Mouse (Mus musculus): ENCODE data around the gene March8. TPM values are rescaled to one million over a fixed set of nuclear protein-coding genes. Genes with fewer than 3 reads are reported as not detected.
A peak's percentile ranks its signal among the peaks of the same experiment; 100 is the strongest.

Gene March8
- polyA plus RNA-seq, 1 experiment: 38.8 TPM

GRCm38 (mm10) chr6:116406152-116406551 lies 68.3 kb downstream of the March8 start:
- H3K36me3 ChIP-seq (ENCODE audit: control insufficient read depth, insufficient read depth): peaks cover 18% of the 10 kb centered on the region
- TF ChIP-seq CEBPB (IDR thresholded peaks at IDR 0.05; ENCODE audit: insufficient read depth, poor library complexity, severe bottlenecking): no peak
- peak; percentile 24 for TF ChIP-seq TCF12 (IDR thresholded peaks at IDR 0.05; ENCODE audit: insufficient read depth, poor library complexity, severe bottlenecking)
- TF ChIP-seq MYOD1 (IDR thresholded peaks at IDR 0.05; ENCODE audit: control insufficient read depth in 1 of 3, insufficient read length in 2 of 3, low read depth in 2 of 3): peak; percentile 89 to 96 (median 92)
- peak in 2 of 3 experiments; percentile 5 to 37 for TF ChIP-seq MYOG (IDR thresholded peaks at IDR 0.05; ENCODE audit: control insufficient read depth in 1 of 3, insufficient read depth in 1 of 3, insufficient read length in 2 of 3, low read depth in 2 of 3)
- H3K4me2 ChIP-seq (ENCODE audit: low read depth): peak overlapping the region; percentile 79
- H3K4me3 ChIP-seq: no peak overlapping the region
- H3ac ChIP-seq (ENCODE audit: control insufficient read depth, insufficient read length): no peak overlapping the region
- no peaks in the 10 kb centered on the region for H3K27me3 ChIP-seq (ENCODE audit: control insufficient read depth, insufficient read depth, insufficient read length)
- H3K79me2 ChIP-seq (ENCODE audit: control insufficient read depth, insufficient read depth): no peaks in the 10 kb centered on the region

DNA sequence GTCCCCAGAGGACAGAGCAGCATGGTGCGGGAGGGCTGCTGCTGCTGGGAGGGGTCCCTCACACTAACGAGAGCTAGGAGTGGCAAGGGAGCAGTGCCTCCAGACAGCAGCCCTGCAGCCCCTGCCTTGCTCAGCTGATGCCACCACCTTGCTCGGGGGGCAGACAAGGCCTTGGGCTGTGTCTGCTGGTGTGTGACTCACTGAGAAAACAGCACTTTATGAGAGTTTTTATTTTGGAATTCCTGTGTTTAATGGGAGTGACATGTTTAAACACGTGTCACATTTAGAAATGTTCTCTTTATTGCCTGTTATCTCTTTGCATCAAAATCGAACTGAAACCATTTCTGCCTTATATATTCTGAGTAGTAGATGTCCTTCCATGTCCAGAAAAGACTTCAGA lies 68.9 kb downstream of the March8 start:
- TF ChIP-seq SRF (IDR thresholded peaks at IDR 0.05; ENCODE audit: control insufficient read depth, insufficient read length, low read depth) (no peak), MAX (IDR thresholded peaks at IDR 0.05; ENCODE audit: low read depth) (no peak), CEBPB (IDR thresholded peaks at IDR 0.05; ENCODE audit: insufficient read depth, poor library complexity, severe bottlenecking) (no peak), TCF3 (IDR thresholded peaks at IDR 0.05; ENCODE audit: insufficient read length, low read depth) (no peak), POLR2A (IDR thresholded peaks at IDR 0.05; ENCODE audit: insufficient read length, low read depth) (peak; percentile 50), POLR2AphosphoS2 (IDR thresholded peaks at IDR 0.05; ENCODE audit: insufficient read length, low read depth) (no peak), REST (IDR thresholded peaks at IDR 0.05; ENCODE audit: insufficient read depth, insufficient read length) (no peak), TCF12 (IDR thresholded peaks at IDR 0.05; ENCODE audit: insufficient read depth, poor library complexity, severe bottlenecking) (peak; percentile 55), E2F4 (IDR thresholded peaks at IDR 0.05; ENCODE audit: insufficient read depth) (no peak), MYOG (IDR thresholded peaks at IDR 0.05; ENCODE audit: control insufficient read depth in 1 of 3, insufficient read depth in 1 of 3, insufficient read length in 2 of 3, low read depth in 2 of 3) (peak in 2 of 3 experiments; percentile 51 to 59), USF1 (IDR thresholded peaks at IDR 0.05; ENCODE audit: low read depth) (peak; percentile 8), MYOD1 (IDR thresholded peaks at IDR 0.05; ENCODE audit: control insufficient read depth in 1 of 3, insufficient read length in 2 of 3, low read depth in 2 of 3) (peak in 2 of 3 experiments; percentile 31 to 66)

GRCm38 (mm10) chr6:116407216-116407615 lies 69.4 kb downstream of the March8 start:
- Histone ChIP-seq H3ac (ENCODE audit: control insufficient read depth, insufficient read length) (no peak overlapping the region), H3K79me2 (ENCODE audit: control insufficient read depth, insufficient read depth) (no peaks in the 10 kb centered on the region), H3K27me3 (ENCODE audit: control insufficient read depth, insufficient read depth, insufficient read length) (no peaks in the 10 kb centered on the region), H3K4me2 (ENCODE audit: low read depth) (peak overlapping the region; percentile 79), H3K4me3 (no peak overlapping the region), H3K36me3 (ENCODE audit: control insufficient read depth, insufficient read depth) (peaks cover 11% of the 10 kb centered on the region)
- TF ChIP-seq SRF (IDR thresholded peaks at IDR 0.05; ENCODE audit: control insufficient read depth, insufficient read length, low read depth): no peak

More for the DNA sequence above, 68.9 kb downstream of the March8 start:
- Histone ChIP-seq H3K27me3 (ENCODE audit: control insufficient read depth, insufficient read depth, insufficient read length) (no peaks in the 10 kb centered on the region), H3K79me2 (ENCODE audit: control insufficient read depth, insufficient read depth) (no peaks in the 10 kb centered on the region), H3K4me2 (ENCODE audit: low read depth) (peak overlapping the region; percentile 79), H3K36me3 (ENCODE audit: control insufficient read depth, insufficient read depth) (peaks cover 15% of the 10 kb centered on the region), H3ac (ENCODE audit: control insufficient read depth, insufficient read length) (no peak overlapping the region), H3K4me3 (no peak overlapping the region)

GRCm38 (mm10) chr6:116407956-116408657 lies 70.3 kb downstream of the March8 start:
- H3K4me3 ChIP-seq: no peak overlapping the region
- no peak overlapping the region for H3ac ChIP-seq (ENCODE audit: control insufficient read depth, insufficient read length)
- H3K36me3 ChIP-seq (ENCODE audit: control insufficient read depth, insufficient read depth): peaks cover 9% of the 10 kb centered on the region
- no peaks in the 10 kb centered on the region for H3K79me2 ChIP-seq (ENCODE audit: control insufficient read depth, insufficient read depth)
- peak overlapping the region; percentile 79 for H3K4me2 ChIP-seq (ENCODE audit: low read depth)
- TF ChIP-seq MYOG (IDR thresholded peaks at IDR 0.05; ENCODE audit: control insufficient read depth in 1 of 3, insufficient read depth in 1 of 3, insufficient read length in 2 of 3, low read depth in 2 of 3) (peak; percentile 69 to 92 (median 86)), REST (IDR thresholded peaks at IDR 0.05; ENCODE audit: insufficient read depth, insufficient read length) (no peak), SRF (IDR thresholded peaks at IDR 0.05; ENCODE audit: control insufficient read depth, insufficient read length, low read depth) (no peak), POLR2AphosphoS2 (IDR thresholded peaks at IDR 0.05; ENCODE audit: insufficient read length, low read depth) (no peak), MYOD1 (IDR thresholded peaks at IDR 0.05; ENCODE audit: control insufficient read depth in 1 of 3, insufficient read length in 2 of 3, low read depth in 2 of 3) (peak; percentile 93 to 96 (median 95)), CEBPB (IDR thresholded peaks at IDR 0.05; ENCODE audit: insufficient read depth, poor library complexity, severe bottlenecking) (no peak), E2F4 (IDR thresholded peaks at IDR 0.05; ENCODE audit: insufficient read depth) (no peak), POLR2A (IDR thresholded peaks at IDR 0.05; ENCODE audit: insufficient read length, low read depth) (peak; percentile 43), USF1 (IDR thresholded peaks at IDR 0.05; ENCODE audit: low read depth) (peak; percentile 49), TCF12 (IDR thresholded peaks at IDR 0.05; ENCODE audit: insufficient read depth, poor library complexity, severe bottlenecking) (peak; percentile 87), MAX (IDR thresholded peaks at IDR 0.05; ENCODE audit: low read depth) (no peak), TCF3 (IDR thresholded peaks at IDR 0.05; ENCODE audit: insufficient read length, low read depth) (peak; percentile 61)
- H3K27me3 ChIP-seq (ENCODE audit: control insufficient read depth, insufficient read depth, insufficient read length): no peaks in the 10 kb centered on the region

DNA sequence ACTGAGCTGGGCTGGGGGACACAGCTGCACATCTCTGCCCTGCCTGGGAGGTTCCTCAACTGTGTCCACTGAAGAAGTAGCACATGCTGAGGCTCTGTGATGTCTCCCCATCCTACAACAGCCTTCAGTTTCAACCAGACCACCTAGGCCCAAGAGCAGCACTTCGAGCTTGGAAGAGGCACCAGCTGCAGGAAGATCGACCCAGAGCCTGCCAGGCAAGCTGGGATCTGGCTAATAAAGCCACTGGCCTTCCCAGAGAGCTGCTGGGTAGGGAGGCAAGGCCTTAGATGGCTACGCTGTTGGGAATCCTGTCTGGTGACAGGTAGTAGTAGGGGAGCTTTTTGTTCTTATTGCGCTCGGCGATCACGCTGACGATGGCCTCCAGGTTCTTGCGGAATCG lies 72.6 kb downstream of the March8 start:
- H3K4me3 ChIP-seq: no peak overlapping the region
- no peak overlapping the region for H3ac ChIP-seq (ENCODE audit: control insufficient read depth, insufficient read length)
- no peak overlapping the region for H3K4me2 ChIP-seq (ENCODE audit: low read depth)
- H3K27me3 ChIP-seq (ENCODE audit: control insufficient read depth, insufficient read depth, insufficient read length): no peaks in the 10 kb centered on the region
- no peaks in the 10 kb centered on the region for H3K36me3 ChIP-seq (ENCODE audit: control insufficient read depth, insufficient read depth)
- TF ChIP-seq TCF12 (IDR thresholded peaks at IDR 0.05; ENCODE audit: insufficient read depth, poor library complexity, severe bottlenecking) (no peak), REST (IDR thresholded peaks at IDR 0.05; ENCODE audit: insufficient read depth, insufficient read length) (no peak), POLR2AphosphoS2 (IDR thresholded peaks at IDR 0.05; ENCODE audit: insufficient read length, low read depth) (no peak), MYOD1 (IDR thresholded peaks at IDR 0.05; ENCODE audit: control insufficient read depth in 1 of 3, insufficient read length in 2 of 3, low read depth in 2 of 3) (no peak), USF1 (IDR thresholded peaks at IDR 0.05; ENCODE audit: low read depth) (no peak), CEBPB (IDR thresholded peaks at IDR 0.05; ENCODE audit: insufficient read depth, poor library complexity, severe bottlenecking) (no peak), MYOG (IDR thresholded peaks at IDR 0.05; ENCODE audit: control insufficient read depth in 1 of 3, insufficient read depth in 1 of 3, insufficient read length in 2 of 3, low read depth in 2 of 3) (no peak), E2F4 (IDR thresholded peaks at IDR 0.05; ENCODE audit: insufficient read depth) (no peak), TCF3 (IDR thresholded peaks at IDR 0.05; ENCODE audit: insufficient read length, low read depth) (no peak)
- no peaks in the 10 kb centered on the region for H3K79me2 ChIP-seq (ENCODE audit: control insufficient read depth, insufficient read depth)

All from myocyte (in vitro differentiated cells).